Mouse (Mus musculus) heart, postnatal 0 days (tissue): Measurements from ENCODE around the gene Igsf21.

Experiments
- CTCF ChIP-seq: IDR thresholded peaks from 2 replicates; pipeline ENCODE4 v1.5.1; 2016; ENCODE audit warnings: antibody characterized with exemption, control low read depth, low read depth
- EP300 ChIP-seq: IDR thresholded peaks from 2 replicates; pipeline ENCODE4 v1.6.1; 2016; ENCODE audit warnings: antibody characterized with exemption, low read depth

- no peak for TF ChIP-seq CTCF
- no peak for TF ChIP-seq EP300
Measured at GRCm38 (mm10) chr4:140203696-140204272, 42.8 kb downstream of the Igsf21 start.
